Mouse (Mus musculus): ENCODE results near the gene Dmwd.
A peak's percentile ranks its signal among the peaks of the same experiment; 100 is the strongest.
"Not testable (repeated sequence)": the region's sequence is repeated elsewhere in the genome, so short reads cannot be mapped to it uniquely, and the experiment has no call there.

Dmwd gene

GRCm38 (mm10) chr7:19075723-19076585 lies at the start of gene Dmwd:
TSS of gene Dmwd (plus strand) at chr7:19076227.
- peak; percentile 87 to 94 for DNase-seq

- DNase-seq = no peak
These were observed 48.0 kb upstream of the Dmwd start for GRCm38 (mm10) chr7:19028067-19028466.

GRCm38 (mm10) chr7:19029084-19029653 lies 46.9 kb upstream of the Dmwd start:
- DNase-seq = peak; percentile 66

- DNase-seq = no peak
These were observed 44.4 kb upstream of the Dmwd start for GRCm38 (mm10) chr7:19031641-19032040.

GRCm38 (mm10) chr7:19044616-19045015 lies 31.4 kb upstream of the Dmwd start:
- DNase-seq = no peak

GRCm38 (mm10) chr7:19046286-19047069 lies 29.5 kb upstream of the Dmwd start:
- no peak for DNase-seq

- DNase-seq = no peak
These were observed 28.0 kb upstream of the Dmwd start for GRCm38 (mm10) chr7:19048006-19048527.

- no peak for DNase-seq
These were observed 26.8 kb upstream of the Dmwd start for GRCm38 (mm10) chr7:19049252-19049651.

GRCm38 (mm10) chr7:19050172-19050571 lies 25.9 kb upstream of the Dmwd start:
- DNase-seq = no peak

GRCm38 (mm10) chr7:19051161-19051560 lies 24.9 kb upstream of the Dmwd start:
- DNase-seq = no peak

GRCm38 (mm10) chr7:19052345-19053135 lies 23.5 kb upstream of the Dmwd start:
- DNase-seq = no peak

- DNase-seq = no peak
These were observed 22.9 kb upstream of the Dmwd start for GRCm38 (mm10) chr7:19053136-19053532.

- DNase-seq = peak in 1 of 2 experiments; percentile 34
These were observed 21.8 kb upstream of the Dmwd start, which contains the start of gene Rsph6a for GRCm38 (mm10) chr7:19054047-19054776. TSS of gene Rsph6a (plus strand) at chr7:19054690.

- no peak for DNase-seq
These were observed 21.3 kb upstream of the Dmwd start for GRCm38 (mm10) chr7:19054777-19055076.

- no peak for DNase-seq
These were observed 20.9 kb upstream of the Dmwd start for GRCm38 (mm10) chr7:19055108-19055507.

- no peak for DNase-seq
These were observed 18.6 kb upstream of the Dmwd start for GRCm38 (mm10) chr7:19057405-19057804.

- no peak for DNase-seq
These were observed 10.1 kb upstream of the Dmwd start for GRCm38 (mm10) chr7:19065896-19066295.

- no peak for DNase-seq
These were observed 9.0 kb upstream of the Dmwd start for GRCm38 (mm10) chr7:19067063-19067462.

GRCm38 (mm10) chr7:19067935-19068334 lies 8.1 kb upstream of the Dmwd start:
- DNase-seq = no peak

GRCm38 (mm10) chr7:19068707-19069106 lies 7.3 kb upstream of the Dmwd start:
- DNase-seq = peak; percentile 61 to 73

- DNase-seq = no peak
These were observed 6.5 kb upstream of the Dmwd start for GRCm38 (mm10) chr7:19069500-19069899.

- not testable (repeated sequence) for DNase-seq
These were observed 5.0 kb upstream of the Dmwd start for GRCm38 (mm10) chr7:19071024-19071423.
